Mouse (Mus musculus) MEL (cell line): ENCODE measurements around the gene Cpt1a.

Source experiments
- GATA1 ChIP-seq: IDR thresholded peaks from 2 replicates; pipeline ENCODE4 v1.6.1; 2011; ENCODE audit warnings: low read depth, low read length, improper control_type of control experiment
- MXI1 ChIP-seq: IDR thresholded peaks from 2 replicates; pipeline ENCODE4 v1.6.1; 2011; ENCODE audit warnings: mild to moderate bottlenecking, low read depth, low read length, improper control_type of control experiment
- UBTF ChIP-seq: IDR thresholded peaks from 2 replicates; pipeline ENCODE4 v1.6.1; 2012; ENCODE audit warnings: low read depth, mild to moderate bottlenecking, inconsistent platforms, low read length, improper control_type of control experiment, moderate library complexity, borderline replicate concordance; ENCODE audit not compliant: insufficient read depth

DNA sequence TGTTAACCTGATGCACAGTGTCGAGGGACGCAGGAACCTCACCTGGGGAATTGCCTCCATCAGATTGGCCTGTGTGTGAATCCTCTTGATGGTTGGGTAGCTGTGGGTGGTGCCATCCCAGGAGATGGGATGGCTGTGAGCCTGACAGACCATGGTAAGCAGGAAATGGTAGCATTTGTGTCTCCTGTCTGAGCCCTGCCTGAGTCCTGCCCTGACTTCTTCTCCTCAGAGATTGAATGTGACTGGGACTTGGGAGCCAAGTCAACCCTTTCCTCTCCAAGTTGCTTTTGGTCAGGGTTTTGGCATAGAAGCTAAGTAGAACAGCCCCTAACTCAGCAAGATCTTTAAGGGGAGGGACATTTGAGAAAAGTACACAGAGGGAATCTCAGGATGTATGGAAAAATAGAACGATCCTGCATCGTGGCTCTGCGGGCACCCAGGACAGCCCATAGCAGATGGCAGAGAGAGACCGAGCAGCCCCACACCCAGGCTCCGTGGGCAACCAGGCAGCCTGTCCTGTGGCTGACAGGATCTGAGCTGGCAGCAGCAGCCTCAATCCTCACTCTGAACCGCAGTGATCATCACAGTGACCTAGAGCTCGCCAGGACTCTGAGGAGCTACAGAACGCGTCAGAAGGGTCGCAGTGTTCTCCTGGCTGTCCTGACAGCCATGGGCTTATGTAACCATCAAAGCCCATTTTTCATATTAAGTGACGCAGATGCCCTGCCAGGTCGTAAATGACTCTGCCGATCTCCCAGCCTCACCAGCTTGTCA is 106.1 kb downstream of the Cpt1a start:
- TF ChIP-seq MXI1: no peak
- TF ChIP-seq GATA1: no peak
- TF ChIP-seq UBTF: no peak
